Mouse (Mus musculus) kidney, embryonic 14.5 days (tissue): Measurements from ENCODE around the gene Trpv5. TPM values are rescaled to one million over a fixed set of nuclear protein-coding genes. Genes with fewer than 3 reads are reported as not detected.

Experiments used
- ATAC-seq: fragments of 200-750 bp; cut with Nextera tagmentation; 2 replicates; pipeline ENCODE4 v1.8.0; 2017; ENCODE audit warnings: moderate number of reproducible peaks, mild to moderate bottlenecking, moderate TSS enrichment, moderate library complexity; ENCODE audit not compliant: low FRiP score, low TSS enrichment
- H3K27ac ChIP-seq: fragments of 300-500 bp; sonication (generic); 2 replicates; pipeline ENCODE4 v1.5.1; 2014; ENCODE audit warnings: low read depth, mild to moderate bottlenecking, low read length, moderate library complexity, mixed read lengths
- H3K27me3 ChIP-seq: fragments of 300-500 bp; sonication (generic); 2 replicates; pipeline ENCODE4 v1.6.1; 2014; ENCODE audit warnings: mild to moderate bottlenecking, low read length; ENCODE audit not compliant: control insufficient read depth, insufficient read depth
- H3K36me3 ChIP-seq: fragments of 300-500 bp; sonication (generic); 2 replicates; pipeline ENCODE4 v1.6.1; 2014; ENCODE audit warnings: low read length, mixed read lengths; ENCODE audit not compliant: control insufficient read depth, insufficient read depth
- H3K4me1 ChIP-seq: fragments of 300-500 bp; sonication (generic); 2 replicates; pipeline ENCODE4 v1.6.1; 2014; ENCODE audit warnings: low read length, mixed read lengths; ENCODE audit not compliant: control insufficient read depth, insufficient read depth
- H3K4me2 ChIP-seq: fragments of 300-500 bp; sonication (generic); replicated peaks from 2 replicates; pipeline ENCODE4 v1.6.1; 2014; ENCODE audit warnings: low read depth, mild to moderate bottlenecking, low read length
- H3K4me3 ChIP-seq: fragments of 300-500 bp; sonication (generic); 2 replicates; pipeline ENCODE4 v1.5.1; 2014; ENCODE audit warnings: mild to moderate bottlenecking, low read length
- H3K9ac ChIP-seq: fragments of 300-500 bp; sonication (generic); 2 replicates; pipeline ENCODE4 v1.6.1; 2014; ENCODE audit warnings: low read depth, mild to moderate bottlenecking, low read length, moderate library complexity
- H3K9me3 ChIP-seq: fragments of 300-500 bp; sonication (generic); 2 replicates; pipeline ENCODE4 v1.6.1; 2016; ENCODE audit warnings: low read length; ENCODE audit not compliant: control insufficient read depth
- WGBS: fragments of 180-500 bp; shearing (Covaris S2); extraction: QIAGEN DNeasy Blood & Tissue Kit; methylation state at CpG from one replicate; pipeline ENCODE4 v1.1.7; 2014; 5-methylcytosine and 5-hydroxymethylcytosine counted together
- polyA plus RNA-seq: library from polyadenylated mRNA; unstranded; fragments of >200 nt; fragmentation: Nextera tagmentation; extraction: Ambion mirVana; gene quantifications from 2 replicates; pipeline ENCODE4 v1.2.1, GENCODE M21; 2014

Gene Trpv5
- polyA plus RNA-seq, 1 experiment from 2014 or later: 0.16 TPM

DNA sequence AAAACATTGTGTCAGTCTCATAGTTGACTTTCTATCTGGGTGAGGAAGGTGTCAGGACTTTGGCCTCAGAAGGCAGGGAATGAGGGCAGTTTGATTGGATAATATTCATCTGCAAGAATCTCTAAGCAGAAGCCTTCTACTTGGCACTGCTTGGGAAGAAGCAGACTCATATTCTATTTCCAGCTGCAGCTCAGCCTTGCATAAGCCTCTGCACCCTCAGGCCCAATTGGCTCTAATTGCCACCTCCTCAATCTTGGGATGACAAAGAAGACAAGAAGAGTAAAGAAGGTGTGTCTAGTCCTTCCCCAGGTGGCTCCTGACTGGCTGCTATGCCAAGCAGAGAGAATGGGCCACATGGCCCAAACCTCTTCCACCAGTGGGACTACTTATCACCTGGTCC is 33.9 kb downstream of the Trpv5 start:
- Histone ChIP-seq H3K27me3 (no peaks in the 10 kb centered on the region), H3K4me3 (no peak overlapping the region), H3K27ac (no peak overlapping the region), H3K9me3 (no peaks in the 10 kb centered on the region), H3K4me2 (no peak overlapping the region), H3K9ac (no peak overlapping the region), H3K36me3 (no peaks in the 10 kb centered on the region), H3K4me1 (no peaks in the 10 kb centered on the region)
- ATAC-seq: no peak

GRCm38 (mm10) chr6:41646220-41646619 is 34.3 kb downstream of the Trpv5 start:
- H3K27me3 ChIP-seq: no peaks in the 10 kb centered on the region
- H3K4me1 ChIP-seq: no peaks in the 10 kb centered on the region
- no peaks in the 10 kb centered on the region for H3K36me3 ChIP-seq
- no peak overlapping the region for H3K4me2 ChIP-seq
- H3K9me3 ChIP-seq: no peaks in the 10 kb centered on the region
- ATAC-seq: no peak
- 83% methylated on average over 3 of the region's 3 CpGs for WGBS
- H3K4me3 ChIP-seq: no peak overlapping the region
- no peak overlapping the region for H3K27ac ChIP-seq
- H3K9ac ChIP-seq: no peak overlapping the region

GRCm38 (mm10) chr6:41643227-41643626 is 37.3 kb downstream of the Trpv5 start:
- no peaks in the 10 kb centered on the region for H3K36me3 ChIP-seq
- no peaks in the 10 kb centered on the region for H3K9me3 ChIP-seq
- H3K9ac ChIP-seq: no peak overlapping the region
- H3K27me3 ChIP-seq: no peaks in the 10 kb centered on the region
- no peak overlapping the region for H3K4me2 ChIP-seq
- no peaks in the 10 kb centered on the region for H3K4me1 ChIP-seq
- WGBS: 85% methylated on average over 3 of the region's 3 CpGs
- no peak overlapping the region for H3K27ac ChIP-seq
- ATAC-seq: no peak
- H3K4me3 ChIP-seq: no peak overlapping the region

DNA sequence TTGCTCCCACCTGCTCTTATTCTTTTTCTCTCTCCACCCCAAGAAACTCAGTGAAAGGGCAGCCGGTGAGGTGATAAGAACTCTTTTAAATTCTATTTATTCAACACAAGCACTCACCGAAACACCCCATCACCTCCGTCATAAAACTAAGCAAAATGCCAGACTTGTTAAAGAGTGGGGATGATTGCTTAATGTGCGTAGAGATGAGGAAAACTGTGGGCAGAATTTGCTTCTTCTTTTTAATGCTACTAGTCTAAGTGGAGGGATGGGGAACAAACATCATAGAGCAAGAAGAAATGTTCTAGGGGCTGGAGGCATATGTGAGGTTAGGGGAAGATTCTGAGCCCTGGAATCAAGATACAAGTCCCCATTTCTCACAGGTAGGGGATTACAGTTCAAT is 37.8 kb downstream of the Trpv5 start:
- H3K27ac ChIP-seq: no peak overlapping the region
- no peak overlapping the region for H3K4me2 ChIP-seq
- no peaks in the 10 kb centered on the region for H3K9me3 ChIP-seq
- H3K4me3 ChIP-seq: no peak overlapping the region
- no peaks in the 10 kb centered on the region for H3K4me1 ChIP-seq
- H3K27me3 ChIP-seq: no peaks in the 10 kb centered on the region
- WGBS: 83% methylated on average over 4 of the region's 4 CpGs
- no peaks in the 10 kb centered on the region for H3K36me3 ChIP-seq
- ATAC-seq: no peak
- H3K9ac ChIP-seq: no peak overlapping the region

GRCm38 (mm10) chr6:41641173-41641866 is 39.2 kb downstream of the Trpv5 start:
- Histone ChIP-seq H3K4me1 (no peaks in the 10 kb centered on the region), H3K9ac (no peak overlapping the region), H3K27me3 (no peaks in the 10 kb centered on the region), H3K27ac (no peak overlapping the region), H3K9me3 (no peaks in the 10 kb centered on the region), H3K4me2 (no peak overlapping the region), H3K36me3 (no peaks in the 10 kb centered on the region), H3K4me3 (no peak overlapping the region)
- no peak for ATAC-seq
- whole genome bisulfite sequencing: 83% methylated on average over 6 of the region's 6 CpGs

GRCm38 (mm10) chr6:41640449-41640848 is 40.1 kb downstream of the Trpv5 start:
- Histone ChIP-seq H3K27me3 (no peaks in the 10 kb centered on the region), H3K9ac (no peak overlapping the region), H3K4me1 (no peaks in the 10 kb centered on the region), H3K36me3 (no peaks in the 10 kb centered on the region), H3K9me3 (no peaks in the 10 kb centered on the region), H3K4me3 (no peak overlapping the region), H3K4me2 (no peak overlapping the region), H3K27ac (no peak overlapping the region)
- 69% methylated on average over 3 of the region's 3 CpGs for WGBS
- ATAC-seq: no peak

GRCm38 (mm10) chr6:41637927-41638506 is 42.6 kb downstream of the Trpv5 start:
- no peaks in the 10 kb centered on the region for H3K4me1 ChIP-seq
- H3K9ac ChIP-seq: no peak overlapping the region
- H3K27me3 ChIP-seq: no peaks in the 10 kb centered on the region
- no peak overlapping the region for H3K4me3 ChIP-seq
- H3K9me3 ChIP-seq: no peaks in the 10 kb centered on the region
- no peaks in the 10 kb centered on the region for H3K36me3 ChIP-seq
- WGBS: 76% methylated on average over 6 of the region's 6 CpGs
- ATAC-seq: no peak
- H3K27ac ChIP-seq: no peak overlapping the region
- no peak overlapping the region for H3K4me2 ChIP-seq

- Histone ChIP-seq H3K9ac (no peak overlapping the region), H3K36me3 (no peaks in the 10 kb centered on the region), H3K9me3 (no peaks in the 10 kb centered on the region), H3K4me2 (no peak overlapping the region), H3K27ac (no peak overlapping the region), H3K4me3 (no peak overlapping the region), H3K4me1 (no peaks in the 10 kb centered on the region), H3K27me3 (no peaks in the 10 kb centered on the region)
- 17% methylated on average over 1 of the region's 1 CpGs for WGBS
- no peak for ATAC-seq
Observed at GRCm38 (mm10) chr6:41637393-41637792, 43.2 kb downstream of the Trpv5 start.

GRCm38 (mm10) chr6:41636178-41636577 is 44.4 kb downstream of the Trpv5 start, which contains the start of gene Trpv6:
Gene Trpv6, minus strand, starts transcription at chr6:41636405.
- 0 out of 2 replicates have a peak, but pooled peaks have one; percentile 35 for ATAC-seq
- Histone ChIP-seq H3K36me3 (no peaks in the 10 kb centered on the region), H3K4me3 (peak within 1 kb of the TSS; percentile 20; the same call in 1 of the 2 replicates), H3K27me3 (no peaks in the 10 kb centered on the region), H3K27ac (no peak within 1 kb of the TSS), H3K9me3 (no peaks in the 10 kb centered on the region), H3K4me1 (no peaks in the 10 kb centered on the region), H3K4me2 (peak within 1 kb of the TSS; percentile 32), H3K9ac (peak within 1 kb of the TSS; percentile 34)
- 12% methylated on average over 5 of the region's 5 CpGs for WGBS
